Mouse (Mus musculus): Measurements from ENCODE around the gene Fam174a. TPM values are rescaled to one million over a fixed set of nuclear protein-coding genes. Genes with fewer than 3 reads are reported as not detected.

Gene Fam174a
- polyA plus RNA-seq, 1 experiment from 2014 or later: 16.8 TPM

DNA sequence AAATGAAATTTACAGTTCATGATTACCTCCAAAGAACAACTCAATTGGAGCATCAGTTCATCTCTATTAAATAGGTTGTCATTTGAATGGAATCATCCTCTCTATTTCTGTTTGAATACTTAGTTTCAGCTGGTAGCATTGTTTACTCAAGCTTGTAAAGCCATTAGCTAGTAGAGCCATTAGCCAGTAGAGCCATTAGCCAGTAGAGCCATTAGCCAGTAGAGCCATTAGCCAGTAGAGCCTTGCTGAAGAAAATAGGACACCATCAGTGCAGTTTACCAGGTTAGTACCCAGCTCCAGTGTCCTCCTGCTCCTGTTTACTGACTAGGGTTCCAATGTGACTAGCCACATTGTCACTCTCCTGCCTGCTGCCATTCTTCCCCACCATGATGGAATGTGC, 13.4 kb downstream of the Fam174a start:
- no peak for ATAC-seq
- Histone ChIP-seq H3K4me1 (ENCODE audit: control insufficient read depth, insufficient read depth, low read length) (no peaks in the 10 kb centered on the region), H3K27me3 (replicated peaks; ENCODE audit: control insufficient read depth, insufficient read depth, low read length) (no peaks in the 10 kb centered on the region)

GRCm38 (mm10) chr1:95339618-95340017, 26.2 kb downstream of the Fam174a start:
- no peaks in the 10 kb centered on the region for H3K27me3 ChIP-seq (replicated peaks; ENCODE audit: control insufficient read depth, insufficient read depth, low read length)
- H3K36me3 ChIP-seq (ENCODE audit: control insufficient read depth, insufficient read depth, low read length): no peaks in the 10 kb centered on the region
- H3K9ac ChIP-seq (ENCODE audit: low read depth, low read length): no peak overlapping the region
- H3K4me2 ChIP-seq (ENCODE audit: low read depth, low read length): no peak overlapping the region
- no peak for ATAC-seq
- H3K4me1 ChIP-seq (ENCODE audit: control insufficient read depth, insufficient read depth, low read length): no peaks in the 10 kb centered on the region
- no peak overlapping the region for H3K27ac ChIP-seq (ENCODE audit: low read length)
- no peak overlapping the region for H3K4me3 ChIP-seq (ENCODE audit: low read length)
- no peaks in the 10 kb centered on the region for H3K9me3 ChIP-seq (ENCODE audit: control insufficient read depth, low read length)

More for the DNA sequence above, 13.4 kb downstream of the Fam174a start:
- no peak overlapping the region for H3K4me2 ChIP-seq (ENCODE audit: low read depth, low read length)
- H3K9ac ChIP-seq (ENCODE audit: low read depth, low read length): no peak overlapping the region
- peaks cover 7% of the 10 kb centered on the region; the same call in 1 of the 2 replicates for H3K36me3 ChIP-seq (ENCODE audit: control insufficient read depth, insufficient read depth, low read length)
- no peak overlapping the region for H3K4me3 ChIP-seq (ENCODE audit: low read length)
- H3K27ac ChIP-seq (ENCODE audit: low read length): no peak overlapping the region
- H3K9me3 ChIP-seq (ENCODE audit: control insufficient read depth, low read length): no peaks in the 10 kb centered on the region

GRCm38 (mm10) chr1:95342242-95342641, 28.8 kb downstream of the Fam174a start:
- no peak for ATAC-seq
- H3K27ac ChIP-seq (ENCODE audit: low read length): no peak overlapping the region
- H3K4me2 ChIP-seq (ENCODE audit: low read depth, low read length): no peak overlapping the region
- H3K27me3 ChIP-seq (replicated peaks; ENCODE audit: control insufficient read depth, insufficient read depth, low read length): no peaks in the 10 kb centered on the region
- no peak overlapping the region for H3K9ac ChIP-seq (ENCODE audit: low read depth, low read length)
- no peaks in the 10 kb centered on the region for H3K4me1 ChIP-seq (ENCODE audit: control insufficient read depth, insufficient read depth, low read length)
- H3K9me3 ChIP-seq (ENCODE audit: control insufficient read depth, low read length): no peaks in the 10 kb centered on the region
- H3K36me3 ChIP-seq (ENCODE audit: control insufficient read depth, insufficient read depth, low read length): no peaks in the 10 kb centered on the region
- H3K4me3 ChIP-seq (ENCODE audit: low read length): no peak overlapping the region

- 84% methylated on average over 5 of the region's 5 CpGs for WGBS
- no peak for ATAC-seq
- Histone ChIP-seq H3K4me1 (ENCODE audit: control insufficient read depth, insufficient read depth, low read length) (no peaks in the 10 kb centered on the region), H3K9me3 (ENCODE audit: control insufficient read depth, low read length) (no peaks in the 10 kb centered on the region), H3K4me2 (ENCODE audit: low read depth, low read length) (no peak overlapping the region), H3K27me3 (replicated peaks; ENCODE audit: control insufficient read depth, insufficient read depth, low read length) (no peaks in the 10 kb centered on the region), H3K4me3 (ENCODE audit: low read length) (no peak overlapping the region), H3K27ac (ENCODE audit: low read length) (no peak overlapping the region), H3K36me3 (ENCODE audit: control insufficient read depth, insufficient read depth, low read length) (no peaks in the 10 kb centered on the region), H3K9ac (ENCODE audit: low read depth, low read length) (no peak overlapping the region)
Observed at GRCm38 (mm10) chr1:95343585-95344485, 30.4 kb downstream of the Fam174a start.

GRCm38 (mm10) chr1:95354146-95354545, 40.7 kb downstream of the Fam174a start:
- Histone ChIP-seq H3K27ac (ENCODE audit: low read length) (no peak overlapping the region), H3K9me3 (ENCODE audit: control insufficient read depth, low read length) (no peaks in the 10 kb centered on the region), H3K27me3 (replicated peaks; ENCODE audit: control insufficient read depth, insufficient read depth, low read length) (no peaks in the 10 kb centered on the region), H3K36me3 (ENCODE audit: control insufficient read depth, insufficient read depth, low read length) (no peaks in the 10 kb centered on the region), H3K4me2 (ENCODE audit: low read depth, low read length) (no peak overlapping the region), H3K4me3 (ENCODE audit: low read length) (no peak overlapping the region), H3K4me1 (ENCODE audit: control insufficient read depth, insufficient read depth, low read length) (no peaks in the 10 kb centered on the region), H3K9ac (ENCODE audit: low read depth, low read length) (no peak overlapping the region)
- no peak for ATAC-seq
- WGBS: 60% methylated on average over 1 of the region's 1 CpGs

DNA sequence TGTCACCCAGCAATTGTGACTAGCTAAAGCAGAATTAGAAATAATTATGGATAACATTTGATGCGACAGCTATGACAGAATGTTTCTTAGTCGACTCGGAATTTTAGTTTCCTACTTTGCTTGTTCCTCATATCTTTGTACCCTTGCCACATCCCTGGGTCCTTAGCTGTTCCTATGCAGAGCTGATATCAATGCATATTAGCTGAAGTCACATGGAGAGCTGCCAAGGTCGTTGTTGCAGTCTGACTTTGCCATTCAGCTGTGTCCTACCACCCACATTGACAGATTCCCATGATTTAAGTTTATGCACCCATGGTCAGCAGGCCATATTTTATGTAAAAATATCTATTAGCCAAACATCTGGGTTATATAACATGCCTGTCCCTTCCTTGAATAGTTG, 43.5 kb downstream of the Fam174a start:
- Histone ChIP-seq H3K9me3 (ENCODE audit: control insufficient read depth, low read length) (no peaks in the 10 kb centered on the region), H3K4me1 (ENCODE audit: control insufficient read depth, insufficient read depth, low read length) (no peaks in the 10 kb centered on the region), H3K27ac (ENCODE audit: low read length) (no peak overlapping the region), H3K4me2 (ENCODE audit: low read depth, low read length) (no peak overlapping the region), H3K27me3 (replicated peaks; ENCODE audit: control insufficient read depth, insufficient read depth, low read length) (no peaks in the 10 kb centered on the region), H3K9ac (ENCODE audit: low read depth, low read length) (no peak overlapping the region), H3K36me3 (ENCODE audit: control insufficient read depth, insufficient read depth, low read length) (no peaks in the 10 kb centered on the region), H3K4me3 (ENCODE audit: low read length) (no peak overlapping the region)
- 59% methylated on average over 4 of the region's 4 CpGs for WGBS
- no peak for ATAC-seq

- Histone ChIP-seq H3K9me3 (ENCODE audit: control insufficient read depth, low read length) (no peaks in the 10 kb centered on the region), H3K4me1 (ENCODE audit: control insufficient read depth, insufficient read depth, low read length) (no peaks in the 10 kb centered on the region), H3K4me2 (ENCODE audit: low read depth, low read length) (no peak overlapping the region), H3K36me3 (ENCODE audit: control insufficient read depth, insufficient read depth, low read length) (no peaks in the 10 kb centered on the region), H3K4me3 (ENCODE audit: low read length) (no peak overlapping the region), H3K27me3 (replicated peaks; ENCODE audit: control insufficient read depth, insufficient read depth, low read length) (no peaks in the 10 kb centered on the region), H3K9ac (ENCODE audit: low read depth, low read length) (no peak overlapping the region), H3K27ac (ENCODE audit: low read length) (no peak overlapping the region)
- ATAC-seq: no peak
- WGBS: 81% methylated on average over 2 of the region's 2 CpGs
Observed at GRCm38 (mm10) chr1:95363692-95364091, 50.3 kb downstream of the Fam174a start.

DNA sequence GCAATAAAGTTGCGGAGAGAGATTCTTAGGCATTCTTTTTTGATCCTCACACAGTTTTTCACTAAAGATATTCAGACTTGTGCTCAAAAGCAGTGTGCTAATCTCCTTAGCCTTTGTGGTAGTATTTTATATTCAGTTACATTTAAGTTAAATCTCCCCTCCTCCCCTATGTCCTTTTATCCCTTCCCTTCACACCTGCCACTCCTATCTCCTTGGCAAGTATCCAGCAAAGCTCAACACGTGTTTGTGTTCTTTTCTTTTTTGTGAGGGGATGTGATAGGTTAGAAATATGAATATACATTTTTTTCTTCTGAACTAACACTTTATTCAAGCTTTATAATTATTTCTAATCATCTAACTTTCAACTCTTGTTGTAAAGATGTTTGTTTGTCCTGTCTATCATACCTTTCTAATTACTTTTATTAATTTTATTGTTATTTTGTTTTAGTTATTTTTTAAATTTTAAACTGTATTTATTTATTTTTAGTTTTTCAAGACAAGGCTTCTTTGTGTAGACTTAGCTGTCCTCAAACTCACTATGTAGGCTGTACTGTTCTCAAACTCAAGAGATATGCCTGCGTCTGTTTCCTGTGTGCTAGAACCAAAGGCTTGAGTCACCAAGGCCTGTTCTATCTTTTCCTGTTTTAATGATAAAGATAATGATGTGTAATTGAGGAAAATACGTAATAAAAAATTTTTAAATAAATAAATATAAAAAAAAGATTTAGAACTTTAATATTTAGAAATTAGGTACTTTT, 53.4 kb downstream of the Fam174a start:
- no peak overlapping the region for H3K27ac ChIP-seq (ENCODE audit: low read length)
- no peak for ATAC-seq
- H3K9me3 ChIP-seq (ENCODE audit: control insufficient read depth, low read length): no peaks in the 10 kb centered on the region
- H3K4me3 ChIP-seq (ENCODE audit: low read length): no peak overlapping the region
- no peaks in the 10 kb centered on the region for H3K36me3 ChIP-seq (ENCODE audit: control insufficient read depth, insufficient read depth, low read length)
- H3K4me2 ChIP-seq (ENCODE audit: low read depth, low read length): no peak overlapping the region
- no peak overlapping the region for H3K9ac ChIP-seq (ENCODE audit: low read depth, low read length)
- H3K27me3 ChIP-seq (replicated peaks; ENCODE audit: control insufficient read depth, insufficient read depth, low read length): no peaks in the 10 kb centered on the region
- WGBS: 73% methylated on average over 4 of the region's 4 CpGs
- no peaks in the 10 kb centered on the region for H3K4me1 ChIP-seq (ENCODE audit: control insufficient read depth, insufficient read depth, low read length)

GRCm38 (mm10) chr1:95367748-95368147, 54.3 kb downstream of the Fam174a start:
- H3K27me3 ChIP-seq (replicated peaks; ENCODE audit: control insufficient read depth, insufficient read depth, low read length): no peaks in the 10 kb centered on the region
- no peak overlapping the region for H3K27ac ChIP-seq (ENCODE audit: low read length)
- no peak overlapping the region for H3K4me2 ChIP-seq (ENCODE audit: low read depth, low read length)
- 90% methylated on average over 4 of the region's 4 CpGs for WGBS
- H3K4me1 ChIP-seq (ENCODE audit: control insufficient read depth, insufficient read depth, low read length): no peaks in the 10 kb centered on the region
- no peaks in the 10 kb centered on the region for H3K9me3 ChIP-seq (ENCODE audit: control insufficient read depth, low read length)
- H3K36me3 ChIP-seq (ENCODE audit: control insufficient read depth, insufficient read depth, low read length): no peaks in the 10 kb centered on the region
- no peak for ATAC-seq
- no peak overlapping the region for H3K9ac ChIP-seq (ENCODE audit: low read depth, low read length)
- H3K4me3 ChIP-seq (ENCODE audit: low read length): no peak overlapping the region
